Mouse (Mus musculus) embryonic fibroblast, embryonic 13.5 days (primary cell): ENCODE measurements around the gene Hnf1a.

ENCODE experiments used
- CTCF ChIP-seq: IDR thresholded peaks from 2 replicates; pipeline ENCODE4 v1.5.1; 2011; ENCODE audit warnings: mild to moderate bottlenecking, control low read depth, low read length, moderate library complexity, borderline replicate concordance; ENCODE audit not compliant: insufficient read depth
- POLR2A ChIP-seq: IDR thresholded peaks from 2 replicates; pipeline ENCODE4 v1.6.1; 2011; ENCODE audit warnings: low read depth, mild to moderate bottlenecking, control low read depth, low read length, moderate library complexity

DNA sequence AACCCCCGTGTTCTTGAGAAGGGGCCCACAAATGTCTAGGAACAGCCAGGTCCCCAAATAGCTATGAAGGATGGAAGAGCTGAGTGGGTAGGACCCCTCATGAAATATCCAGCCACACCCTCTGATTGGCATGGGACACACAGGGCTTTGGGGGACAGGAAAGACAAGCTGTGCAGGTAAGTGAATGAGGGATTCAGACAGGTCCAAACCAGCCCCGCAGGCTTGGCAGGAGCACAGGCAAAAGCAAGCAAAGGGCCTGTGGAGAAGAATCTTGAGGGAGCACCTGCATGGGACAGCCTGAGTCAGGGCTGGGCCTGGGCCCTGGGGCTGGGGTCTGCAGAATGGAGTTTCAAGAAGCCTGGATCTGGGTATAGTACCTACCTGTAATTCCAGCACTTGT is 29.6 kb upstream of the Hnf1a start:
- TF ChIP-seq CTCF (no peak), POLR2A (no peak)
